Mouse (Mus musculus): ENCODE measurements around the gene Slc25a21. TPM values are rescaled to one million over a fixed set of nuclear protein-coding genes. Genes with fewer than 3 reads are reported as not detected.

The Slc25a21 gene
- polyA plus RNA-seq, 1 experiment from 2014 or later: not detected

GRCm38 (mm10) chr12:57159904-57160303, 37.4 kb downstream of the Slc25a21 start:
- no peaks in the 10 kb centered on the region for H3K9me3 ChIP-seq (replicated peaks; ENCODE audit: control insufficient read depth, low read length)
- WGBS: 87% methylated on average over 6 of the region's 6 CpGs
- no peaks in the 10 kb centered on the region for H3K4me1 ChIP-seq (ENCODE audit: control insufficient read depth, insufficient read depth, low read length)
- no peaks in the 10 kb centered on the region for H3K36me3 ChIP-seq (ENCODE audit: control insufficient read depth, insufficient read depth, low read length)
- no peak overlapping the region for H3K4me2 ChIP-seq (ENCODE audit: low read length)
- no peak overlapping the region for H3K4me3 ChIP-seq (ENCODE audit: low read depth, low read length)
- H3K9ac ChIP-seq (ENCODE audit: low read length): no peak overlapping the region
- H3K27me3 ChIP-seq (replicated peaks; ENCODE audit: control insufficient read depth, insufficient read depth, low read length): no peaks in the 10 kb centered on the region
- no peak for DNase-seq (ENCODE audit: low spot score)
- H3K27ac ChIP-seq (ENCODE audit: low read depth, low read length): no peak overlapping the region
- no peak for ATAC-seq

GRCm38 (mm10) chr12:57158266-57158665, 39.0 kb downstream of the Slc25a21 start:
- no peak overlapping the region for H3K4me3 ChIP-seq (ENCODE audit: low read depth, low read length)
- no peaks in the 10 kb centered on the region for H3K4me1 ChIP-seq (ENCODE audit: control insufficient read depth, insufficient read depth, low read length)
- ATAC-seq: no peak
- H3K4me2 ChIP-seq (ENCODE audit: low read length): no peak overlapping the region
- 67% methylated on average over 3 of the region's 3 CpGs for WGBS
- no peaks in the 10 kb centered on the region for H3K36me3 ChIP-seq (ENCODE audit: control insufficient read depth, insufficient read depth, low read length)
- H3K9me3 ChIP-seq (replicated peaks; ENCODE audit: control insufficient read depth, low read length): no peaks in the 10 kb centered on the region
- DNase-seq (ENCODE audit: low spot score): no peak
- no peak overlapping the region for H3K9ac ChIP-seq (ENCODE audit: low read length)
- H3K27me3 ChIP-seq (replicated peaks; ENCODE audit: control insufficient read depth, insufficient read depth, low read length): no peaks in the 10 kb centered on the region
- H3K27ac ChIP-seq (ENCODE audit: low read depth, low read length): no peak overlapping the region

GRCm38 (mm10) chr12:57138937-57139336, 58.3 kb downstream of the Slc25a21 start:
- DNase-seq (ENCODE audit: low spot score): peak; percentile 54
- peak; percentile 77; the same call in 1 of the 2 replicates for ATAC-seq
- Histone ChIP-seq H3K4me3 (ENCODE audit: low read depth, low read length) (no peak overlapping the region), H3K9me3 (replicated peaks; ENCODE audit: control insufficient read depth, low read length) (no peaks in the 10 kb centered on the region), H3K27me3 (replicated peaks; ENCODE audit: control insufficient read depth, insufficient read depth, low read length) (no peaks in the 10 kb centered on the region), H3K9ac (ENCODE audit: low read length) (no peak overlapping the region), H3K27ac (ENCODE audit: low read depth, low read length) (no peak overlapping the region), H3K4me2 (ENCODE audit: low read length) (no peak overlapping the region), H3K4me1 (ENCODE audit: control insufficient read depth, insufficient read depth, low read length) (no peaks in the 10 kb centered on the region), H3K36me3 (ENCODE audit: control insufficient read depth, insufficient read depth, low read length) (no peaks in the 10 kb centered on the region)
- WGBS: 67% methylated on average over 1 of the region's 1 CpGs

- no peaks in the 10 kb centered on the region for H3K36me3 ChIP-seq (ENCODE audit: control insufficient read depth, insufficient read depth, low read length)
- H3K9me3 ChIP-seq (replicated peaks; ENCODE audit: control insufficient read depth, low read length): no peaks in the 10 kb centered on the region
- H3K27ac ChIP-seq (ENCODE audit: low read depth, low read length): no peak overlapping the region
- WGBS: 94% methylated on average over 2 of the region's 2 CpGs
- no peaks in the 10 kb centered on the region for H3K4me1 ChIP-seq (ENCODE audit: control insufficient read depth, insufficient read depth, low read length)
- no peak overlapping the region for H3K9ac ChIP-seq (ENCODE audit: low read length)
- H3K27me3 ChIP-seq (replicated peaks; ENCODE audit: control insufficient read depth, insufficient read depth, low read length): no peaks in the 10 kb centered on the region
- no peak for ATAC-seq
- H3K4me2 ChIP-seq (ENCODE audit: low read length): no peak overlapping the region
- no peak overlapping the region for H3K4me3 ChIP-seq (ENCODE audit: low read depth, low read length)
- no peak for DNase-seq (ENCODE audit: low spot score)
These were observed 59.5 kb downstream of the Slc25a21 start for GRCm38 (mm10) chr12:57137809-57138208.

- no peaks in the 10 kb centered on the region for H3K4me1 ChIP-seq (ENCODE audit: control insufficient read depth, insufficient read depth, low read length)
- no peak overlapping the region for H3K27ac ChIP-seq (ENCODE audit: low read depth, low read length)
- ATAC-seq (no peak), DNase-seq (ENCODE audit: low spot score) (no peak)
- no peaks in the 10 kb centered on the region for H3K36me3 ChIP-seq (ENCODE audit: control insufficient read depth, insufficient read depth, low read length)
- H3K9me3 ChIP-seq (replicated peaks; ENCODE audit: control insufficient read depth, low read length): no peaks in the 10 kb centered on the region
- H3K4me2 ChIP-seq (ENCODE audit: low read length): no peak overlapping the region
- no peak overlapping the region for H3K4me3 ChIP-seq (ENCODE audit: low read depth, low read length)
- H3K27me3 ChIP-seq (replicated peaks; ENCODE audit: control insufficient read depth, insufficient read depth, low read length): no peaks in the 10 kb centered on the region
- H3K9ac ChIP-seq (ENCODE audit: low read length): no peak overlapping the region
- 32% methylated on average over 8 of the region's 8 CpGs for WGBS
These were observed 78.7 kb downstream of the Slc25a21 start for GRCm38 (mm10) chr12:57118602-57119001.

GRCm38 (mm10) chr12:57115516-57115915, 81.8 kb downstream of the Slc25a21 start:
- no peak overlapping the region for H3K27ac ChIP-seq (ENCODE audit: low read depth, low read length)
- H3K9me3 ChIP-seq (replicated peaks; ENCODE audit: control insufficient read depth, low read length): no peaks in the 10 kb centered on the region
- H3K36me3 ChIP-seq (ENCODE audit: control insufficient read depth, insufficient read depth, low read length): no peaks in the 10 kb centered on the region
- DNase-seq (ENCODE audit: low spot score) (no peak), ATAC-seq (no peak)
- WGBS: 92% methylated on average over 10 of the region's 10 CpGs
- no peaks in the 10 kb centered on the region for H3K4me1 ChIP-seq (ENCODE audit: control insufficient read depth, insufficient read depth, low read length)
- no peak overlapping the region for H3K4me2 ChIP-seq (ENCODE audit: low read length)
- H3K27me3 ChIP-seq (replicated peaks; ENCODE audit: control insufficient read depth, insufficient read depth, low read length): no peaks in the 10 kb centered on the region
- no peak overlapping the region for H3K9ac ChIP-seq (ENCODE audit: low read length)
- no peak overlapping the region for H3K4me3 ChIP-seq (ENCODE audit: low read depth, low read length)

GRCm38 (mm10) chr12:57109363-57109762, 87.9 kb downstream of the Slc25a21 start:
- 88% methylated on average over 4 of the region's 4 CpGs for WGBS
- Histone ChIP-seq H3K36me3 (ENCODE audit: control insufficient read depth, insufficient read depth, low read length) (no peaks in the 10 kb centered on the region), H3K9me3 (replicated peaks; ENCODE audit: control insufficient read depth, low read length) (no peaks in the 10 kb centered on the region), H3K4me2 (ENCODE audit: low read length) (no peak overlapping the region), H3K27me3 (replicated peaks; ENCODE audit: control insufficient read depth, insufficient read depth, low read length) (no peaks in the 10 kb centered on the region), H3K27ac (ENCODE audit: low read depth, low read length) (no peak overlapping the region), H3K4me1 (ENCODE audit: control insufficient read depth, insufficient read depth, low read length) (no peaks in the 10 kb centered on the region), H3K9ac (ENCODE audit: low read length) (no peak overlapping the region), H3K4me3 (ENCODE audit: low read depth, low read length) (no peak overlapping the region)
- no peak for DNase-seq (ENCODE audit: low spot score)
- no peak for ATAC-seq

- Histone ChIP-seq H3K4me2 (ENCODE audit: low read length) (no peak overlapping the region), H3K4me3 (ENCODE audit: low read depth, low read length) (no peak overlapping the region), H3K27me3 (replicated peaks; ENCODE audit: control insufficient read depth, insufficient read depth, low read length) (no peaks in the 10 kb centered on the region), H3K4me1 (ENCODE audit: control insufficient read depth, insufficient read depth, low read length) (no peaks in the 10 kb centered on the region), H3K36me3 (ENCODE audit: control insufficient read depth, insufficient read depth, low read length) (no peaks in the 10 kb centered on the region), H3K9ac (ENCODE audit: low read length) (no peak overlapping the region), H3K27ac (ENCODE audit: low read depth, low read length) (no peak overlapping the region), H3K9me3 (replicated peaks; ENCODE audit: control insufficient read depth, low read length) (no peaks in the 10 kb centered on the region)
- DNase-seq (ENCODE audit: low spot score): no peak
- 80% methylated on average over 1 of the region's 1 CpGs for WGBS
- no peak for ATAC-seq
These were observed 95.0 kb downstream of the Slc25a21 start for GRCm38 (mm10) chr12:57102322-57102721.

- no peak overlapping the region for H3K27ac ChIP-seq (ENCODE audit: low read depth, low read length)
- H3K4me1 ChIP-seq (ENCODE audit: control insufficient read depth, insufficient read depth, low read length): no peaks in the 10 kb centered on the region
- H3K27me3 ChIP-seq (replicated peaks; ENCODE audit: control insufficient read depth, insufficient read depth, low read length): no peaks in the 10 kb centered on the region
- no peak for ATAC-seq
- no peak overlapping the region for H3K9ac ChIP-seq (ENCODE audit: low read length)
- no peak for DNase-seq (ENCODE audit: low spot score)
- 77% methylated on average over 4 of the region's 4 CpGs for WGBS
- no peaks in the 10 kb centered on the region for H3K9me3 ChIP-seq (replicated peaks; ENCODE audit: control insufficient read depth, low read length)
- no peak overlapping the region for H3K4me3 ChIP-seq (ENCODE audit: low read depth, low read length)
- no peaks in the 10 kb centered on the region for H3K36me3 ChIP-seq (ENCODE audit: control insufficient read depth, insufficient read depth, low read length)
- no peak overlapping the region for H3K4me2 ChIP-seq (ENCODE audit: low read length)
These were observed 96.7 kb downstream of the Slc25a21 start for GRCm38 (mm10) chr12:57100549-57100948.

All from forebrain, embryonic 14.5 days (tissue).